Mouse (Mus musculus) left cerebral cortex, postnatal 10 days (tissue): ENCODE measurements around the gene Eml2. TPM values are rescaled to one million over a fixed set of nuclear protein-coding genes. Genes with fewer than 3 reads are reported as not detected.

Experiments
- DNase-seq, 2 experiments: peaks; one replicate each; pipeline ENCODE4 v3.0.0; 2021 to 2022; ENCODE audit warnings: low spot score in 2 of 2, mixed read lengths in 1 of 2; ENCODE audit errors: extremely low spot score in 1 of 2
- intact Hi-C: fragments of 180-260 bp; cut with DNase I; formaldehyde crosslinking; loops from one replicate; pipeline ENCODE4 v1.15.1; 2025
- total RNA-seq, 2 experiments: library from RNA; stranded (reverse); gene quantifications; 2 replicates each; pipeline ENCODE4 v1.2.3; 2021

Eml2 gene
- total RNA-seq, 2 experiments from 2014 or later: 202 to 211 TPM

- no peak for DNase-seq
- intact Hi-C loops: no loop called here
Observed at GRCm38 (mm10) chr7:19222189-19222588, 46.0 kb downstream of the Eml2 start.

- intact Hi-C loops: no loop called here
- no peak for DNase-seq
Observed at GRCm38 (mm10) chr7:19222875-19223274, 46.7 kb downstream of the Eml2 start.

DNA sequence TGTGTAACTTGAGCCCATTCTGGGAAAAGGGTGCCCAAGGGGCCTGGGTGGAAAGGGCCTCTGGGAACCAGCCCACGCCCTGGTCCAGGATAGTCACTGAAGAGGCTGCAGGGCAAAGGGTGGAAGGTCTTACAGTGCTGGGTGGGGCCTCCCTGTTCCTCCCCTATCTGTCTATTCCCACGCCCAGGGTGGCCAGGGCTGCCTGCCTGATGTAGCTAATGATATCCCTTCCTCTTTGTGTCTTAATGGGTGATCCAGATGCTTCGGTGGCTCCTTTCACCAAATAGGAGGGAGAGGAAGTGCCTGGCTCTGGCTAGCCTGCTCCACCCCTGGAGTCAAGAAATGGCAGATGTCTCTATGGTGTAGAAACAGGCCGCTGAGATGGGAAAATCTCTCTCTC lies 48.7 kb downstream of the Eml2 start:
- intact Hi-C loops: no loop called here
- DNase-seq: peak in 1 of 2 experiments; percentile 27

DNA sequence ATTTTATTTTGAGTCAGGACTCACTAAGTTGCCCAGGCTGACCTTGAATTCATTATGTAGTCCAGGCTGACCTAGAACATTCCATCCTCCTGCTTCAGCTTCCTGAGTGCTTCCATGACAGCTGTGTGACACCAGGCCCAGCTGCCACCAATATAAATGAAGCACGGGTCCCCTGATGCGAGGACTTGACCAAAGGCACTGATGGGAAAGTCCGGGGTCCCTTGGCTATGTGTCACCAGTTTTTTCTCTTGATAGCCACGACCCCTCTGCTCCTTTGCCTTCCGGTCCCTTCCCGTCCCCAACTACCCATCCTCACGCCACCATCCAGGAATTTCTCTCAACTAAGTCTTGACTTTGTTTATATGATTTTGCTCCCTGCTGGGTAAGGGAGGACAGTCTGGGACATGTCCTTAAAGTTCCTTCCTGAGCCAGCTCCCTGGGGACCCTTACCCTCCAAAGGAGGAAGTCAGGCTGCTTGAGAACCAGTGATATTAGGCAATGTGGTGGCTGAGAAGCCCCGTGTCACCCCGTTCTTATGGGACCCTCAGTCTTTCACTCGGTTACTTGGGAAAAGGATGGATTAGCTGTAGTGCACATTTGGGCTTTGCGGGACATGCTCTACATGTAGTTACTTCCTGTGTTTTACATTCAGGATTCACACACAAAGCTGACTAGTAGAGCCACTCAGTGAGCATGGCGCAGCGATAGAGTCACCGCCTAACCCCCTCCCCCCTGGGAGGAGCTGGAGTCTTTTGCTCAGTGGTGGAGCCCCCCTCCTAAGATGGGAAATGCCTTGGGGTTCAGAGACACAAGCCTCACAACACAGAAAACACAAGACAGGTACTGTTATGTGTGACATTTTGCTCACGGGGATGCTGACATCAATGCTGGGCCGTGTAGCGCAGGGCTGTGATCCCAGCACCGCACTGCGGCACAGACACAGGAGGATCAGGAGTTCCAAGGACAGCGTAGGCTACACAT lies 50.9 kb downstream of the Eml2 start:
- peak; percentile 42 to 75 for DNase-seq
- intact Hi-C loops: no loop called here

GRCm38 (mm10) chr7:19227883-19228792 lies 51.9 kb downstream of the Eml2 start, which contains the start of gene Opa3:
Gene Opa3, plus strand, starts transcription at chr7:19228334.
- intact Hi-C loops: no loop called here

DNA sequence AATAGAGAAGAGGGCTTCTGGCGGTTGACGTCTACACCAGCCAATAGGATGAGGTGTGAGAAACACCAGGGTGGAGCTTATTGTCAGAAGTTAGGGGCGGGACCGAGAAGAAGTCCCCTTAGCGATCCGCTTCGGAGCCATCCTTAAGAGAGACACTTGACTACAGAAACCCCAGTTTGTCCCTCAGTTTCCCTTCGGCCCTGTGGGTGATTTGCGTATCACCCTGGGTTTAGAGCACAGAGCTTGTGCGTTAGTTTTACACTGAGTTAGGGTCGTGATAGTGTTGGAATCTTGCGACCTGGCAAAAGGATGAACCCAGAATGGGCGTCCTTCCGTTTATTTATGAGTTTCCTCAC lies 52.5 kb downstream of the Eml2 start:
- DNase-seq: no peak
- intact Hi-C loops: no loop called here

More at GRCm38 (mm10) chr7:19227883-19228792, 51.9 kb downstream of the Eml2 start, which contains the start of gene Opa3:
- peak; percentile 100 for DNase-seq

- DNase-seq: no peak
- intact Hi-C loops: no loop called here
Observed at GRCm38 (mm10) chr7:19229404-19229803, 53.2 kb downstream of the Eml2 start.

DNA sequence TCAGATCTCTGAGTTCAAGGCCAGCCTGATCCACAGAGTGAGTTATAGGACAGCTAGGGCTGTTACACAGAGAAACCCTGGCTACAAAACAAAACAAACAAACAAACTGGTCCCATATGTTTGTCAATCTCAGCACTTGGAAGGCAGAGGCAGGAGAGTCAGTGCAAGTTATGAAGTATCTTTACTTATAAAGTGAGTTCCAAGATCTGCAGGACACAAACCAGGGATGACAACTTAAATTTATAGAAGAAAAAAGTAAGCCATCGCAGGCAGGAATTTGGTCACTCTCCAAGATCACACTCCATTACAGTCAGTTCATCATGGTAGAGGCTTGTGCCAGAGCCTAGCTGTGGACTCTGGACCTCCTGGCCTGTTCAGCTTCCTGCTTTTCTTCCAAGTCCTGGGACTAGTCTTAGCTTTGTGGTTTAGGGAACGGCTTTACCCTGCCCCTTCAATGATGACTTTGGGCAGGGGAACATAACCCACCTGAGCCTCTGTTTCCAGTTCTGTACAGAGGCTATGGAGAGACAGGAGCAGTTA lies 53.9 kb downstream of the Eml2 start:
- intact Hi-C loops: no loop called here
- DNase-seq: no peak

- intact Hi-C loops: no loop called here
- no peak for DNase-seq
Observed at GRCm38 (mm10) chr7:19230899-19231298, 54.7 kb downstream of the Eml2 start.

DNA sequence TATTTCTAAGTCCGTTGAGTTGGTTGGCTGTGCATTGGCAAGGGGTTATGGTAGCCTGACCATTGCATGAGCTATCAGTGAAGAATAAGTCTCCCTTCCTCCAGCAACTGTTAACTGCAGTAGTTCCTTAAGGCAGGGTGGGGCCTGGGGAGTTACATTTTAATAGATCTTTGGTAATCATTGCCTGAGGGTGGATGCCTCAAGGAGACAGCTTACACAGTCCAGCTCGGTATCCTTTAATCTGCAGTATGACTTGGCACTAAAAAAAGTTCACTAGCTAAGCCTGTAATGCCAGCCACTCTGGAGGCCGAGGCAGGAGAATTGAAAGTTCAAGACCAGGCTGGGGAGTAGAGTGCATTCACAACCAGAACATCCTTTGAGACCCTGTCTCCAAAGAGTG lies 55.6 kb downstream of the Eml2 start:
- DNase-seq: no peak
- intact Hi-C loops: no loop called here

DNA sequence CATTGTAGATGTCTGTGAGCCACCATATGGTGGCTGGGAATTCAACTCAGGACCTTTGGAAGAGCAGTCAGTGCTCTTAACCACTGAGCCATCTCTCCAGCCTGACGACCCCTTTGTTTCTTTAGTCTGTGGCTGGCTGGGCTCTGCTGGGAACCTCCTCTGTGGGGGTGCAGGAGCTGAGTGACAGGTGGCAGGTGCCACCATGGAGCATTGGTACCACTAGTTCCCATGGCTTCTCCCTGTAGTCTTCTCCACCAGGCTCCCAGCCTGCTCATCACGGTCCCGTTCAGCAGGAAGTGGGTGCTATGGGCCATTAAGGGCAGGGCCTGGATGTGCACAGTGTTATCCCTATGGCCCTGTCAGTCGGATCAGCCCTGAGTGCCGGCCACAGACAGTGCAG lies 58.4 kb downstream of the Eml2 start:
- intact Hi-C loops: loop anchor here (5.0 kb wide), 2 partner anchors 48 to 108 kb away; partner anchors contain the start of genes Ercc1, Ppm1n and Rtn2
- DNase-seq: no peak

DNA sequence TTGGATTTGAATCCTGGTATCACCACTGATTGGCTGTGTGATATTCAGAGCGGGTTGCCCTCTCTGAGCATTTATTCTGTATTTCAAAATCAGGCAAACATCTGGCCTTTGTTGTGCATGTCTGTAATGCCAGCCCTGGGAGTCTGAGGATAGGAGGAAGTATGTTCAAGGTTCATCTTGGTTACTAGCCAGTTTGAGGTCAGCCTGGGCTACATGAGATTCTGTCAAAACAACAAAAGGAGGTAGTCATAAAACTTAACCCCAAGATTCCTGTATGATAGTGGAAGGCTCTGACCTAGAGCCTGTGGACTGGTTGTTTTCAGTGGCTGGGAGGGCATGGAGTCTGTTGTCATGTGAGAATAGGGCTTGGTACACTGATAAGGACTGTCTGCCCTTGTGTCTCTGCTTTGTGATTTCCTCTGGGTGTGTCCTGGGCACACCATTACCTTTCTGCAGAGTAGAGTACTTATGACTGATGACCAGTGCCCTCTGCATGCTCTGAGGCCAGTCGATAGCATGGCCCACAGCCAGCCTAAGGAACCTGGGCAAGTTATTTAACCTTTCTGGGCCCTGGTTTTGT lies 59.0 kb downstream of the Eml2 start:
- no peak for DNase-seq
- intact Hi-C loops: loop anchor here (5.0 kb wide), 2 partner anchors 47 to 107 kb away; partner anchors contain the start of genes Ercc1, Ppm1n and Rtn2

DNA sequence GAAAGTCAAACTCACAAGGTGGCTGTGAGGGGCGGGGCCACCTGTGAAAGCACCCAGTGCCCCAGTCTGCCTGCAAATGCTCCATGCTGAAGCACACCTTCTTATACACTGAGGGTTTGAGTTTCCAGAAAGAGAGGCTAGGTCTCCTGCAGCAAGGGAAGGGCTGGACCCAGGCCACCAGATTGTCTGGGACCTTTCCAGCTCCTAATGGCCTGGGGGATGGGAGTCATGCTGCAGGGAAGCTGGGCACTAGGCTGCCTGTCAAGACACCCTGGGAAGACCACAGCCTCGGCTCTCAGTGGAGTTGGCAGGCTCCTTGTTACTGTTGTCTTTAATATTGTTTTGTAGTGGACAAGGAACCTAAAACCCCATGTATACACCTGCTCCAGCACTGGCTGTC lies 60.2 kb downstream of the Eml2 start:
- peak in 1 of 2 experiments; percentile 30 for DNase-seq
- intact Hi-C loops: loop anchor here (5.0 kb wide), 2 partner anchors 46 to 106 kb away; partner anchors contain the start of genes Ercc1, Ppm1n and Rtn2

DNA sequence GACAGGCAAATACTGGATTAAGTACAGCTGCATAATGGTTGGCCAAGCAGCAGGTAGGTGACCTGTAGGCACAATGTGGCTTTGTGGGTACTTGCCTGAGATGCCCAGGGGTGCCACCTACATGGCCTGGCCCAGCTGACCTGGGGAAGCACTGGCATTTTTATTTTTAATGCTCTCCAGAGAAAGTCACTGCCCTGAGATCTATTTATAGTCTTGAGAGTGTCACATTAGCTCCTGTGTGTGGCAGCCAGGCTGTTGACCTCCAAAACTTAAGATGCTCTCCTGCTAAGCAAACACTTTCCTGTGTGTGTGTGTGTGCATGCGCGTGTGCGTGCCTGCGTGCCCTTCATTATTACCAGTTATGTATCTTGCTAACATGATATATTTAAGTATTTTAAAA lies 62.1 kb downstream of the Eml2 start:
- intact Hi-C loops: loop anchor here (5.0 kb wide), 2 partner anchors 44 to 104 kb away; partner anchors contain the start of genes Ercc1, Ppm1n and Rtn2
- DNase-seq: no peak

DNA sequence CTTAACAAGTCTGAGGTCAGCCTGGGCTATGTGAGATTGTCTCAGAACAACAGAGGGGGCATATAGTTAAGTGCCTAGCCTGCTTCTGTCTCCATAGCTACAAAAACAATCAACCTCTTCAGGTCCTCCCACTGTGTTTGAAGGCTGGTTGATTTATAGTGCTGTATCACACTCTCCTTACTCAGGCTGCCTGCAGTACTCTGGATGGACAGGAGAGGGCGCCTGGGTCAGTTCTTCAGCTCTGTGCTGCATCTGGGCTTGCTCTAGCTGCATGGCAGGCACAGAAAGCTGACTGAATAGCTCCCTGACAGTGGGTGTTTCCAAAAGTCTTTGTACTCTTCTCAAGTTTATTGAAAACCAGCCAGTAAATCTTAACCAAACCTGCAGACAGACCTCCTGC lies 63.2 kb downstream of the Eml2 start:
- intact Hi-C loops: loop anchor here (5.0 kb wide), 2 partner anchors 43 to 103 kb away; partner anchors contain the start of genes Ercc1, Ppm1n and Rtn2
- DNase-seq: peak; percentile 88 to 89

- DNase-seq: no peak
- intact Hi-C loops: loop anchor here (5.0 kb wide), 2 partner anchors 42 to 102 kb away; partner anchors contain the start of genes Ercc1, Ppm1n and Rtn2
Observed at GRCm38 (mm10) chr7:19239986-19240385, 63.8 kb downstream of the Eml2 start.

DNA sequence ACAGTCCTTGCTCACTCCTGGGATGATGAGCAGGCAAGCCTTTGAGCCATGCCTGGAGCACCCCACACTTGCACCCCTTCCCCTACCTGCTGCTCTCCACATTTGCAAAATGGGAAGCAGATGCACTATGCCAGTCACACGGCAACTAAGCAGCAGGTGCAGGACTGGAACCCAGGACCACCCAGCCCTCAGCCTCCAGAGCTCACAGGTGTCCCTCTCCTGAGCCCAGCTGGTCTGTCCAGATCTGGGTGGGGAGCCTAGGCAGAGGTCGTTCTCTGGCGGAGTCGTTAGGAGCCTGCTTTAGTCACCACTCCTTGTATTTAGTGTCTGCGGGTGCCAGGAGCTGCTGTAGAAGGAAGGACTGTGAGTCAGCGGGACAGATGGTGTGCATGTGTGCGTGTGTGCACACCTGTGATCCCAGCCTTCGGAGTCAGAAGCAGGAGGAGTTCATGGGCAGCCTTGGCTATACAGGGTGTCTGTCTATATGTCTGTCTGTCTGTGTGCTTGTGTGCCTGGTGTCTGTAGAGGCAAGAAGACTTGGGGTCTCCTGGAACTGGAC lies 64.8 kb downstream of the Eml2 start:
- intact Hi-C loops: no loop called here

GRCm38 (mm10) chr7:19242005-19242404 lies 65.8 kb downstream of the Eml2 start:
- DNase-seq: no peak
- intact Hi-C loops: no loop called here

More for the DNA sequence above, 64.8 kb downstream of the Eml2 start:
- no peak for DNase-seq
